Mouse (Mus musculus) intestine, embryonic 15.5 days (tissue): Measurements from ENCODE around the gene Lrfn5. TPM values are rescaled to one million over a fixed set of nuclear protein-coding genes. Genes with fewer than 3 reads are reported as not detected.

ENCODE experiments used
- ATAC-seq: fragments of 200-750 bp; cut with Nextera tagmentation; 2 replicates; pipeline ENCODE4 v1.8.0; 2017; ENCODE audit warnings: moderate TSS enrichment, moderate library complexity
- H3K27ac ChIP-seq: fragments of 300-500 bp; sonication (generic); 2 replicates; pipeline ENCODE4 v1.5.1; 2015; ENCODE audit warnings: mild to moderate bottlenecking, inconsistent platforms
- H3K27me3 ChIP-seq: fragments of 300-500 bp; sonication (generic); replicated peaks from 2 replicates; pipeline ENCODE4 v1.6.1; 2015; ENCODE audit warnings: inconsistent platforms
- H3K36me3 ChIP-seq: fragments of 300-500 bp; sonication (generic); 2 replicates; pipeline ENCODE4 v1.6.1; 2015; ENCODE audit warnings: inconsistent platforms
- H3K4me1 ChIP-seq: fragments of 300-500 bp; sonication (generic); replicated peaks from 2 replicates; pipeline ENCODE4 v1.6.1; 2015; ENCODE audit warnings: inconsistent platforms
- H3K4me2 ChIP-seq: fragments of 300-500 bp; sonication (generic); replicated peaks from 2 replicates; pipeline ENCODE4 v1.6.1; 2015; ENCODE audit warnings: mild to moderate bottlenecking, inconsistent platforms
- H3K4me3 ChIP-seq: fragments of 300-500 bp; sonication (generic); replicated peaks from 2 replicates; pipeline ENCODE4 v1.5.1; 2015; ENCODE audit warnings: inconsistent platforms
- H3K9ac ChIP-seq: fragments of 300-500 bp; sonication (generic); 2 replicates; pipeline ENCODE4 v1.6.1; 2015; ENCODE audit warnings: inconsistent platforms
- H3K9me3 ChIP-seq: fragments of 300-500 bp; sonication (generic); 2 replicates; pipeline ENCODE4 v1.6.1; 2016; ENCODE audit warnings: inconsistent platforms
- WGBS: fragments of 180-500 bp; shearing (Covaris S2); methylation state at CpG from one replicate; pipeline ENCODE4 v1.1.7; 2015; 5-methylcytosine and 5-hydroxymethylcytosine counted together
- polyA plus RNA-seq: library from polyadenylated mRNA; unstranded; fragments of >200 nt; fragmentation: Nextera tagmentation; extraction: Ambion mirVana; gene quantifications from 2 replicates; pipeline ENCODE4 v1.2.1, GENCODE M21; 2015

The Lrfn5 gene
- polyA plus RNA-seq: 1.4 and 2.5 TPM in 2 replicates

DNA sequence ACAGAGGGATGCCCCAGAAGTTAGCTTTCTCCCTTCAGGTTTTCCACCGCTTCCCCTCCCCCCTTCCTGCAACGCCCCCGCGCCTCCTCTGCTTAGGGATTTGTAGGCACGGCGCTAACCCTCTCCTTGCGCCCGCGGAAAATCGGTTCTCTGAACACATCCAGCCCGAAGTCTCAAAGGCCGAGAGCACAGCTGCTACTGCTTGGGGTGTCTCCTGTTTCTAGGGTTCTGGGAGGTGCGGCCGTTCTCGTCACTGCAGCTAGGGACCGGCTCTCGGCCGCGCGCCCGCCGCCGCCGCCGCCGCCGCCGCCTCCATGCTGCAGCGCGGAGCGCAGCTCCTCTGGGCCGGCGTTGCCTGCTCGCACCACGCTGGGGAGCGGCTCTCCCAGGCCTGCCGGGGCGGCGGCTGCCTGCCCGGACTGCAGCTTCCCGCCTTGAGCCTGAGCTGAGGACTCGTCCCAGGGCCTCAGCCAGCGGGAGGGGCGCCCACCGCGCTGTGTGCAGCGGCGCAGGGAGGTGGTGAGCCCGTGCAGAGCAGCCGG is at the start of gene Lrfn5:
Lrfn5 (plus strand) TSS at position 322 of the 542 bp plus-strand sequence.
- Histone ChIP-seq H3K9me3 (no peaks in the 10 kb centered on the region), H3K27me3 (peaks cover 33% of the 10 kb centered on the region), H3K4me3 (peak within 1 kb of the TSS; percentile 50), H3K36me3 (no peaks in the 10 kb centered on the region), H3K4me2 (peak within 1 kb of the TSS; percentile 83), H3K27ac (no peak within 1 kb of the TSS), H3K9ac (peak within 1 kb of the TSS; percentile 50), H3K4me1 (peaks cover 12% of the 10 kb centered on the region; the same call in 1 of the 2 replicates)
- peak; percentile 95 for ATAC-seq
- under 1% methylated on average over 50 of the region's 50 CpGs for WGBS

DNA sequence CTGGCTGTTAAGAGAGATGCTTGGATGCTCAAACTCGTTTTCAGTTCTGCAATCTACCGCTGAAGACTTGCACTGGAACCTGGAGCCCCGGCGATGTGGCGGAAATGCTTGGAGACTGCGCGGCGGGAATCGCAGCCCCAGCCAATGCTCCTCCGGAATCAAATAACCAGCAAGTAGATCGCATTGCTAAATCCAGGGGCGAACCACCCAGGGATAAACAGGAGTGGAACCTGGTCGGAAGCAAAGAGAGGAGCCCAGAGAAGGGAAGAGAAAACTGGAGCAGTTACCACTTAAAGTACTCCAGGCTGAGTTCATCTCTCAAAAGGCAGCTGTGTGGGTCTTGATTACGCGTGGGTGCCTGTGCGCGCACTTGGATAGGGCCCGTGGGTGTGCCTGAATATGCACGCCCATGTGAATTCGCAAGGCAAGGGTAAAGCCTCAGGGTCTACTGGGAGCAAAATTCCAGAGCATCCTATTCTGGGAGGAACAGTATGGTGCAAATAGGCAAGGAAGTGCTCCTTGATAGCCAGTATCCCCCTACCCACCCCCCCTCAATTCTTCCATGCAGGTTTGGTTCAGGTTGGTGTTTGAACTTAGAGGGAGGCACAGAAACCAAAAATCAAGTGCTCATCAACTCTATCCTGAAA is 1.3 kb upstream of the Lrfn5 start:
- Histone ChIP-seq H3K9ac (no peak overlapping the region), H3K36me3 (no peaks in the 10 kb centered on the region), H3K27ac (no peak overlapping the region), H3K9me3 (no peaks in the 10 kb centered on the region), H3K27me3 (peaks cover 33% of the 10 kb centered on the region), H3K4me2 (peak overlapping the region; percentile 83), H3K4me3 (no peak overlapping the region; the same call in 1 of the 2 replicates), H3K4me1 (peaks cover 12% of the 10 kb centered on the region; the same call in 1 of the 2 replicates)
- WGBS: 5% methylated on average over 20 of the region's 20 CpGs
- ATAC-seq: no peak

DNA sequence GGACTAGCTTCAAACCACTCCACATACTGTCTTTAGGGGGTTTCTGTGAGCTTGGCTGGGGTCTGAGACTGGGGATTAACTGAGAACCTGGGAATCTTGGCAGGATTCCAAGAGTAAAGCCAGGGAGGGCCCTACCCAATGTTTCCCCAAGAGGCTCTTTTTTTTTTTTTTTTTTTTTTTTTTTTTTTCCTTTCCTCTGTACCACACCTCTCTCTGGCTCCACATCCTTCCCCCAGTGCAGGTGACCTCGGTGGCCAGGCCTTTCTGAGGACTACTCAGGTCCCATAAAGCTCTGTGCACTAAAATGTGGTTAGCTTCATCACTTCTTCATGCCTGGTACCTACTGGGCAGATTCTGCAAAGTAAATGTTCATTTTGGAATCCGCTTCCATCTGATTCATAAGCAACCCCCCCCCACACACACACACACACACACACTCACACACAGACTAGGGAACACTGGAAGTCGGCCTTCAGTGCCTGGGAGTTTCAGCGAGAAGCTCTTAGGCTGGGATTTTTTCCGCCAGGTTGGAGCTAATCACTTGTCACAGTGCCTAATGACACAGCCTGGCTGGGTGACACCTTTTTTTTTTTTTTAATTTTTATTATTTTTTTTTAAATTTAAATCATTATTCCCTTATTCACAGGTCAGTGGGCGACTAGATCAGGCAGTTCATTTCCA is 662 bp upstream of the Lrfn5 start:
- peaks cover 12% of the 10 kb centered on the region; the same call in 1 of the 2 replicates for H3K4me1 ChIP-seq
- peaks cover 33% of the 10 kb centered on the region for H3K27me3 ChIP-seq
- no peaks in the 10 kb centered on the region for H3K9me3 ChIP-seq
- peak overlapping the region; percentile 83 for H3K4me2 ChIP-seq
- H3K27ac ChIP-seq: no peak overlapping the region
- no peak overlapping the region for H3K9ac ChIP-seq
- 6% methylated on average over 6 of the region's 6 CpGs for WGBS
- H3K36me3 ChIP-seq: no peaks in the 10 kb centered on the region
- H3K4me3 ChIP-seq: peak overlapping the region; percentile 50
- peak; percentile 29; the same call in 1 of the 2 replicates for ATAC-seq

DNA sequence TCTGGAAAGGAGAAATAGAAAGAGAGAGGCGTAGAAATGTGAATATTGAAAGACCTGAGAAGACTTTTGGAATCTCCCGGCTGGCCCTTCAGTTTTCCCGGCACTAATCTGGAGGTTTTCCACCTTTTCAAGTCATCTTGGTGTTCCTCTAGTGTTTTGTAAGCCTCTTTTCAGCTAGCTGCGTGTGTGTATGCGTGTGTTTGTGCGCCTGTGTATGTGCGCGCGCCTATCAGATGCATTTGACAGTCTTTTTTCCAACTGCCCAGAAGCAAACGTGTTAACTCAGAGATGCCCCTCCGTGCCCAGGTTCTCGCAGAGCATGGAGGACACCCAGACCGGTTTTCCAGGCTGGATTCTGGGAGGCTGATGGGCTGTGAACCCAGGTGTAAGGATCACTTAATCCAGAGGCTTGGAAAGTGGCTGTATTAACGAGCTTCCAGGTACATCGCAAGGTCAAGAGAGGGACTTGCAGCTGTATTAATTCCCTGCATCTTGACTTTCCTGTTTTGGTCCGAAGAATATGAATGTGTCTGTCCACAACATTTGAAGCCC is 757 bp downstream of the Lrfn5 start:
- Histone ChIP-seq H3K27ac (no peak overlapping the region), H3K27me3 (peaks cover 33% of the 10 kb centered on the region), H3K9me3 (no peaks in the 10 kb centered on the region), H3K4me2 (peak overlapping the region; percentile 83), H3K4me1 (peaks cover 12% of the 10 kb centered on the region; the same call in 1 of the 2 replicates), H3K36me3 (no peaks in the 10 kb centered on the region), H3K9ac (no peak overlapping the region), H3K4me3 (peak overlapping the region; percentile 50)
- WGBS: 1% methylated on average over 16 of the region's 16 CpGs
- ATAC-seq: no peak

DNA sequence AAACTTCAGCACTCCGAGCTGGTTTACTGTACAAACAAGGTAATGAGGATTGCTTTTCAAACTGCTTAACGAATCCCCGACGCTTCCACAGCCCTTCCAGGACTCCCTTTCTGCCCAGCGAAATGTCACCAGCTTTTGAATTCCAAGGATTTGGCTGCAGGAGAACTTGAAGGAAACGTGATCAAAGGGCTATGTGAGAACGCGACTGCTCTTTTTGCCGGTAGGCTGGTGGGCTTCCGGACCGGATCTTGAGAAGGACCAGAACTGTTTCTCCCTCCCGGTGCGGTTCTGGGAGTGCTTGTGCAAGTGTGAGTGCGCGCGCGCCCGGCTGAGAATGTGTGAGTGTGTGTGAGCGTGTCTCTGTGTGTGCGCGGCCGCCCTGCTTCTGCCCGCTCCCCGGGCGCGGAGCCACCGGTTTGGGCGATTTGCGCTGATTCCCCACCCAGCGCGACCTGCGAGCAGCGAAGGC is 1.3 kb downstream of the Lrfn5 start:
- no peaks in the 10 kb centered on the region for H3K9me3 ChIP-seq
- no peak overlapping the region for H3K27ac ChIP-seq
- under 1% methylated on average over 33 of the region's 33 CpGs for WGBS
- ATAC-seq: no peak
- H3K4me1 ChIP-seq: peaks cover 12% of the 10 kb centered on the region; the same call in 1 of the 2 replicates
- H3K4me3 ChIP-seq: peak overlapping the region; percentile 50
- H3K27me3 ChIP-seq: peaks cover 33% of the 10 kb centered on the region
- H3K36me3 ChIP-seq: no peaks in the 10 kb centered on the region
- 0 out of 2 replicates have a peak overlapping the region, but pooled peaks have one; percentile 28 for H3K9ac ChIP-seq
- H3K4me2 ChIP-seq: peak overlapping the region; percentile 83

DNA sequence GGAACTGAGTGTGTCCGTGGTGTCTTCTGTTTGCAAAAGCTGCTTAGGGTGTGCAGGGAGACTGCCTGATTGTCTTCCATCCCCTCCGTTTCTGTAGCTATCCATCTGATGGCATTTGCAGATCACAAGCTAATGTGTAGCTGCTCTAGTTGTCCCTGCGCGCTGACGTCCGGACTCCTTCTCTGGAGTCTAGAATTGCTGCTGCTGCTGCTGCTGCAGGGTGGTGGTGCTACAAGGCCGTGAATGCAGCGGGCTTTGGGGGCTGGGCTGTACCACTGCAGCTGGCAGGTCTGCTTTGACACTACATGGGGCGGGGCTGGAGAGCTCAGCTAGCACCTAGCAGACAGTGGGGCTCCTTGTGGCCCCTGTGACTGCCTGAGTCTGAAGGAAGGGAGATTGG is 3.2 kb downstream of the Lrfn5 start:
- Histone ChIP-seq H3K4me1 (peaks cover 12% of the 10 kb centered on the region; the same call in 1 of the 2 replicates), H3K36me3 (no peaks in the 10 kb centered on the region), H3K9me3 (no peaks in the 10 kb centered on the region), H3K9ac (no peak overlapping the region), H3K27ac (no peak overlapping the region), H3K27me3 (peaks cover 27% of the 10 kb centered on the region), H3K4me2 (0 out of 2 replicates have a peak overlapping the region, but pooled peaks have one; percentile 2), H3K4me3 (no peak overlapping the region)
- 4% methylated on average over 9 of the region's 9 CpGs for WGBS
- peak; percentile 24; the same call in 1 of the 2 replicates for ATAC-seq

DNA sequence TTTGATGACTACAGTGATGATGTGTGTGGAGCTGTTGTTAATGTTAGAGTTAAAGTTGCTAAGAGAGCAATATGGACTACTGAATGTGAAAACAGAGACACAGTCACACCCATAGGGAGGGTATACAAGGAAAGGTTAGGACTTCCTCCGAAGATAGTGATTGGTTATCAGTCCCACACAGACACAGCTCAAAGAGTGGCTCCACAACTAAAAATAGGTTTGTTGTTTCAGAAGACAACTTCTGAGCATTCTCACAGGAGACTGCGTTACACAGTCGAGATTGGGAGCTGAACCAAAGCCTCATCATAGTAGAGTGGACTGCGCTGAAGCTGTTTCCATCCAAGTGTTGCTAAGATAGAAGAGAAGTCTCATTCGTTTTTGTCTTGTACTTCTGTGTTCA is 57.0 kb downstream of the Lrfn5 start:
- no peaks in the 10 kb centered on the region for H3K36me3 ChIP-seq
- no peaks in the 10 kb centered on the region for H3K9me3 ChIP-seq
- H3K4me1 ChIP-seq: no peaks in the 10 kb centered on the region
- H3K27me3 ChIP-seq: no peaks in the 10 kb centered on the region
- no peak overlapping the region for H3K4me3 ChIP-seq
- ATAC-seq: no peak
- H3K27ac ChIP-seq: no peak overlapping the region
- WGBS: 78% methylated on average over 5 of the region's 5 CpGs
- H3K4me2 ChIP-seq: no peak overlapping the region
- H3K9ac ChIP-seq: no peak overlapping the region

DNA sequence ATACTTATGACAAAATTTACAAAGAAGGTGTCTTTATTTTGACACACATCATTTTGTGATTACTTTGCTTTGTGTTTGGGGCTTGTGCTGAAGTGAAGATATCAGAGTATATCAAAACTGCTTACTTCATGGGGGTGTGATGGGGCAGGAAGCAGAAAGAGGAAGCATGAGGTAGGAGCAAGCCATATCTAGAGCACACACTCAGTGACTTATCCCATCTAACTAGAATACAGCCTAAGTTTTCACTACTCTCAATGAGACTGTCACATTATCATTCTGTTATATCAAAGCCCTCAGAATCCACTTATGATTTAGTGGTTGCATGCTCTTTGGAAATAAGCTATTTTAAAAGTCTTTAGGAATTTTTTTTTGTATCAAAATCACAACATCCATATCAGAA is 77.4 kb downstream of the Lrfn5 start:
- no peaks in the 10 kb centered on the region for H3K9me3 ChIP-seq
- H3K36me3 ChIP-seq: no peaks in the 10 kb centered on the region
- H3K4me2 ChIP-seq: no peak overlapping the region
- H3K9ac ChIP-seq: no peak overlapping the region
- no peaks in the 10 kb centered on the region for H3K4me1 ChIP-seq
- no peaks in the 10 kb centered on the region for H3K27me3 ChIP-seq
- no peak overlapping the region for H3K27ac ChIP-seq
- no peak overlapping the region for H3K4me3 ChIP-seq
- no peak for ATAC-seq

DNA sequence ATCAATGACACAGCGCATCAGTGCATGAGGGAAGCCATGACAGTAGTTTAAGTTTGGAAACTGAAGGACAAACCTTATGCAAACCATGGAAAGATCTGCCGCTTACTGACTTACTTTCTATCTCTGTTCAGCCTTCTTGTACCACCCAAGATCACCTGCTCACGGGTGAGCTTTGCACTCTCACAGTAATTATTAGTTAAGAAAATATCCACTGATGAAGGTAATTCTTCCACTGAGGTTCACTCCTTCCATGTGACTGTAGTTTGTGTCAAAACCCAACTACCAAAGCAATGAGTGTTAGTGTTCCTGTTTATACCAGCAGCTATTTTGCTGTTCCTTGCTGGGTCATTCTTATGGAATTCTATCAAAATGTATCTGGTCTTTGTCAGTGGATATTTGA is 84.9 kb downstream of the Lrfn5 start:
- no peaks in the 10 kb centered on the region for H3K36me3 ChIP-seq
- WGBS: 92% methylated on average over 3 of the region's 3 CpGs
- H3K4me3 ChIP-seq: no peak overlapping the region
- H3K9me3 ChIP-seq: no peaks in the 10 kb centered on the region
- no peak overlapping the region for H3K27ac ChIP-seq
- H3K4me1 ChIP-seq: no peaks in the 10 kb centered on the region
- H3K27me3 ChIP-seq: no peaks in the 10 kb centered on the region
- no peak for ATAC-seq
- no peak overlapping the region for H3K9ac ChIP-seq
- H3K4me2 ChIP-seq: no peak overlapping the region

DNA sequence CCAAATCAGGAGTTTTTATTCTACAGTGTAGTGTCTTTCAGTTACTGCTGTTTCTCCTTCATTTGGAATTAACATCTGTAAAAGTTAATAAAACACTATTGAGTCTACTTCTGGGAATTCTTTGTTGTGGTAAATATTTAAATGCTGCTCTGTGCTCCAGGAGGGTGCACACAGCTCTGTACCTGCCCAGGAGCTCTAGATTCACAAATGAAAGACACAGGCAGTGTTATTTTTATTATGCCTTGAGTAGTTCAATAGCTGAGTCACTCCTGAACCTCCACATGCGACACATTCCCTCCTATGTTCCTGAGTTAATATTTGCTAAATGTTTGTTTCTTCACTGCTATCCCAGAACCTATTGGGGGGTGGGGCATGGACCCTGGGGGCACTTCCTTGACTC is 87.1 kb downstream of the Lrfn5 start:
- Histone ChIP-seq H3K27me3 (no peaks in the 10 kb centered on the region), H3K9ac (no peak overlapping the region), H3K4me1 (no peaks in the 10 kb centered on the region), H3K27ac (no peak overlapping the region), H3K9me3 (no peaks in the 10 kb centered on the region), H3K36me3 (no peaks in the 10 kb centered on the region), H3K4me3 (no peak overlapping the region), H3K4me2 (no peak overlapping the region)
- WGBS: 52% methylated on average over 1 of the region's 1 CpGs
- ATAC-seq: no peak

DNA sequence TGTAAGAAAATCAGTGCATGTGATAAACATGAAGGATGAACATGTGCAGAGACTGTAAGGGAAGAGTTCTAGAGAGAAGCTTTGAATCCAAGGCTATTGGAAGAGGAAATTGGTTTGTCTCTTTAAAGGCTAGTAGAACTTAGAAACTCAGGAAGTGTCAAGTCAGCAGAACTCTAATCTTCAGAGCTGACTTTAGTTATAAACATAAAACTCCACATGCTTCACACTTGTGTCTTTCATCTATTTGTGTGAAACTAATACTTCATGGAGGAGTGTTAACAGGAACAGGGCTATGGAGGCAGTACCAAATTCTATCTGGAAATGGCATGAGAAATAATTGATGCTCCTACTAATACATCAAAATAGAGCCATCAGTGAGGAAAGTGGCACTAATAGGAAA is 101.6 kb downstream of the Lrfn5 start:
- Histone ChIP-seq H3K4me2 (no peak overlapping the region), H3K27me3 (no peaks in the 10 kb centered on the region), H3K4me3 (no peak overlapping the region), H3K36me3 (no peaks in the 10 kb centered on the region), H3K4me1 (no peaks in the 10 kb centered on the region), H3K9me3 (no peaks in the 10 kb centered on the region), H3K27ac (no peak overlapping the region), H3K9ac (no peak overlapping the region)
- no peak for ATAC-seq

DNA sequence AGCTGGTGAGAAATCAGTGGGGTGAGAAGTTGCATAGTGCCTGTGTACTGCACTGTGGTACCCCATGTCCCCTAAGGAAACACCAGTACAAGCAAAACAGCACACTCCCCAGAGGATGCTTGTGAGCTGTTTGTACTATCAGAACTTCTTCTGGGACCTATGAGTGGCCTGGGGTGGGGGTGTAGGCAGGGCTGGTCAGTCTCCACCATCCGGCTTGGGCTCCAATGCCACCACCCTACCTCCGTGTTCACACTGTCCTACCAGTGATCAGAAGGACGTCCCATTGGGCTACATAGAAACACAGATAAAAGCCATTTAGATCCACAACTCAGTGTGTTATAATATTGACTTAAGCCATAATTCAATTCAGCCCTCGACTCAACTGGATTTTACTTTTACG is 131.4 kb downstream of the Lrfn5 start:
- Histone ChIP-seq H3K4me3 (no peak overlapping the region), H3K4me2 (no peak overlapping the region), H3K9me3 (no peaks in the 10 kb centered on the region), H3K4me1 (no peaks in the 10 kb centered on the region), H3K9ac (no peak overlapping the region), H3K27me3 (no peaks in the 10 kb centered on the region), H3K36me3 (no peaks in the 10 kb centered on the region), H3K27ac (no peak overlapping the region)
- ATAC-seq: no peak
- 76% methylated on average over 5 of the region's 5 CpGs for WGBS
